Mouse (Mus musculus) limb, embryonic 11.5 days (tissue): ENCODE data around the gene Qrich2. TPM values are rescaled to one million over a fixed set of nuclear protein-coding genes. Genes with fewer than 3 reads are reported as not detected.

ENCODE experiments used
- ATAC-seq: fragments of 200-750 bp; cut with Nextera tagmentation; 2 replicates; pipeline ENCODE4 v1.8.0; 2017; ENCODE audit warnings: low read depth; ENCODE audit not compliant: insufficient number of reproducible peaks, low FRiP score, low TSS enrichment
- DNase-seq: peaks from one replicate; pipeline ENCODE4 v3.0.0-alpha.2; 2015; ENCODE audit warnings: low spot score
- H3K27ac ChIP-seq: fragments of 300-500 bp; sonication (generic); replicated peaks from 2 replicates; pipeline ENCODE4 v1.5.1; 2014; ENCODE audit warnings: low read depth, mild to moderate bottlenecking, low read length
- H3K27me3 ChIP-seq: fragments of 300-500 bp; sonication (generic); 2 replicates; pipeline ENCODE4 v1.6.1; 2014; ENCODE audit warnings: mild to moderate bottlenecking, low read length, mixed read lengths; ENCODE audit not compliant: control insufficient read depth, insufficient read depth
- H3K36me3 ChIP-seq: fragments of 300-500 bp; sonication (generic); 2 replicates; pipeline ENCODE4 v1.6.1; 2014; ENCODE audit warnings: mild to moderate bottlenecking, low read length, moderate library complexity, mixed read lengths; ENCODE audit not compliant: control insufficient read depth, insufficient read depth
- H3K4me1 ChIP-seq: fragments of 300-500 bp; sonication (generic); 2 replicates; pipeline ENCODE4 v1.6.1; 2014; ENCODE audit warnings: low read length, mixed read lengths; ENCODE audit not compliant: control insufficient read depth, insufficient read depth
- H3K4me2 ChIP-seq: fragments of 300-500 bp; sonication (generic); 2 replicates; pipeline ENCODE4 v1.6.1; 2014; ENCODE audit warnings: low read depth, mild to moderate bottlenecking, moderate library complexity; ENCODE audit not compliant: severe bottlenecking
- H3K4me3 ChIP-seq: fragments of 300-500 bp; sonication (generic); 2 replicates; pipeline ENCODE4 v1.5.1; 2014; ENCODE audit warnings: low read depth, low read length
- H3K9ac ChIP-seq: fragments of 300-500 bp; sonication (generic); 2 replicates; pipeline ENCODE4 v1.6.1; 2014; ENCODE audit warnings: mild to moderate bottlenecking, low read length
- H3K9me3 ChIP-seq: fragments of 300-500 bp; sonication (generic); 2 replicates; pipeline ENCODE4 v1.6.1; 2016; ENCODE audit warnings: low read length; ENCODE audit not compliant: control insufficient read depth
- WGBS: fragments of 180-500 bp; shearing (Covaris S2); extraction: QIAGEN DNeasy Blood & Tissue Kit; methylation state at CpG from one replicate; pipeline ENCODE4 v1.1.7; 2014; 5-methylcytosine and 5-hydroxymethylcytosine counted together
- polyA plus RNA-seq: library from polyadenylated mRNA; unstranded; fragments of >200 nt; fragmentation: Nextera tagmentation; extraction: Ambion mirVana; gene quantifications from 2 replicates; pipeline ENCODE4 v1.2.1, GENCODE M21; 2014

Qrich2 gene
- polyA plus RNA-seq, 1 experiment from 2014 or later, result 0.37 TPM

- Histone ChIP-seq H3K4me2 (no peak overlapping the region), H3K27me3 (no peaks in the 10 kb centered on the region), H3K4me1 (peaks cover 6% of the 10 kb centered on the region), H3K9ac (no peak overlapping the region), H3K27ac (no peak overlapping the region), H3K36me3 (no peaks in the 10 kb centered on the region), H3K4me3 (no peak overlapping the region), H3K9me3 (no peaks in the 10 kb centered on the region)
- DNase-seq (no peak), ATAC-seq (no peak)
- WGBS, result 71% methylated on average over 6 of the region's 6 CpGs
Measured at GRCm38 (mm10) chr11:116421102-116421501, 44.9 kb downstream of the Qrich2 start.

- Histone ChIP-seq H3K27ac (peak overlapping the region; percentile 76), H3K27me3 (no peaks in the 10 kb centered on the region), H3K9me3 (no peaks in the 10 kb centered on the region), H3K4me2 (no peak overlapping the region), H3K36me3 (no peaks in the 10 kb centered on the region), H3K9ac (0 out of 2 replicates have a peak overlapping the region, but pooled peaks have one; percentile 0), H3K4me1 (peaks cover 7% of the 10 kb centered on the region), H3K4me3 (no peak overlapping the region)
- DNase-seq, result no peak
- WGBS, result 78% methylated on average over 6 of the region's 6 CpGs
- no peak for ATAC-seq
Measured at GRCm38 (mm10) chr11:116418841-116419462, 47.1 kb downstream of the Qrich2 start.

- Histone ChIP-seq H3K4me2 (no peak overlapping the region), H3K9ac (no peak overlapping the region), H3K27me3 (no peaks in the 10 kb centered on the region), H3K36me3 (no peaks in the 10 kb centered on the region), H3K27ac (peak overlapping the region; percentile 76), H3K4me3 (no peak overlapping the region), H3K9me3 (no peaks in the 10 kb centered on the region), H3K4me1 (peaks cover 9% of the 10 kb centered on the region)
- ATAC-seq (peak; percentile 54; the same call in 1 of the 2 replicates), DNase-seq (peak; percentile 72)
- WGBS, result 4% methylated on average over 2 of the region's 2 CpGs
Measured at GRCm38 (mm10) chr11:116418194-116418840, 47.7 kb downstream of the Qrich2 start.

- Histone ChIP-seq H3K27ac (no peak overlapping the region), H3K4me3 (no peak overlapping the region), H3K4me1 (peaks cover 14% of the 10 kb centered on the region), H3K36me3 (no peaks in the 10 kb centered on the region), H3K4me2 (no peak overlapping the region), H3K27me3 (no peaks in the 10 kb centered on the region), H3K9ac (no peak overlapping the region), H3K9me3 (no peaks in the 10 kb centered on the region)
- 90% methylated on average over 5 of the region's 5 CpGs for WGBS
- ATAC-seq (no peak), DNase-seq (no peak)
Measured at GRCm38 (mm10) chr11:116417054-116417453, 49.0 kb downstream of the Qrich2 start.

GRCm38 (mm10) chr11:116416196-116416943 is 49.7 kb downstream of the Qrich2 start:
- H3K4me2 ChIP-seq, result no peak overlapping the region
- 49% methylated on average over 6 of the region's 6 CpGs for WGBS
- H3K9ac ChIP-seq, result no peak overlapping the region
- H3K9me3 ChIP-seq, result no peaks in the 10 kb centered on the region
- ATAC-seq (no peak), DNase-seq (no peak)
- H3K27me3 ChIP-seq, result no peaks in the 10 kb centered on the region
- H3K4me1 ChIP-seq, result peaks cover 19% of the 10 kb centered on the region
- H3K27ac ChIP-seq, result no peak overlapping the region
- no peaks in the 10 kb centered on the region for H3K36me3 ChIP-seq
- no peak overlapping the region for H3K4me3 ChIP-seq

- H3K4me1 ChIP-seq, result peaks cover 19% of the 10 kb centered on the region
- no peaks in the 10 kb centered on the region for H3K27me3 ChIP-seq
- DNase-seq (no peak), ATAC-seq (no peak)
- H3K36me3 ChIP-seq, result no peaks in the 10 kb centered on the region
- no peak overlapping the region for H3K9ac ChIP-seq
- 83% methylated on average over 4 of the region's 4 CpGs for WGBS
- H3K9me3 ChIP-seq, result no peaks in the 10 kb centered on the region
- peak overlapping the region; percentile 100 for H3K4me2 ChIP-seq
- H3K27ac ChIP-seq, result no peak overlapping the region
- H3K4me3 ChIP-seq, result no peak overlapping the region
Measured at GRCm38 (mm10) chr11:116413631-116414022, 52.4 kb downstream of the Qrich2 start.

- no peaks in the 10 kb centered on the region for H3K9me3 ChIP-seq
- H3K4me2 ChIP-seq, result peak within 1 kb of the TSS; percentile 100
- H3K4me1 ChIP-seq, result peaks cover 17% of the 10 kb centered on the region
- H3K4me3 ChIP-seq, result peak within 1 kb of the TSS; percentile 69
- no peaks in the 10 kb centered on the region for H3K36me3 ChIP-seq
- no peaks in the 10 kb centered on the region for H3K27me3 ChIP-seq
- 3% methylated on average over 61 of the region's 82 CpGs for WGBS
- DNase-seq, result peak; percentile 86
- H3K27ac ChIP-seq, result peak within 1 kb of the TSS; percentile 52
- H3K9ac ChIP-seq, result peak within 1 kb of the TSS; percentile 93
- peak; percentile 80 for ATAC-seq
Measured at GRCm38 (mm10) chr11:116412904-116413630, 53.0 kb downstream of the Qrich2 start, which contains the start of gene Rnf157. Gene Rnf157, minus strand, starts transcription at chr11:116413032.
